Mouse (Mus musculus) MEL (cell line): Measurements from ENCODE around the gene Rbfox3.

ENCODE experiments used
- CTCF ChIP-seq, 3 experiments: IDR thresholded peaks in 2 of 3; conservative IDR thresholded peaks in 1 of 3; 2 replicates each; pipeline ENCODE4 v1.5.1; 2011 to 2012; ENCODE audit warnings: low read length in 3 of 3, low read depth in 2 of 3, mild to moderate bottlenecking in 2 of 3, improper control_type of control experiment in 1 of 3, inconsistent platforms in 1 of 3, mixed read lengths in 1 of 3, moderate library complexity in 1 of 3; ENCODE audit not compliant: control insufficient read depth in 1 of 3, insufficient read depth in 1 of 3, poor library complexity in 1 of 3, severe bottlenecking in 1 of 3
- POLR2A ChIP-seq, 2 experiments: IDR thresholded peaks; 2 replicates each; pipeline ENCODE4 v1.6.1; 2011 to 2012; ENCODE audit warnings: low read length in 2 of 2, mild to moderate bottlenecking in 2 of 2, control low read depth in 1 of 2, improper control_type of control experiment in 1 of 2, low read depth in 1 of 2, moderate library complexity in 1 of 2; ENCODE audit not compliant: control insufficient read depth in 1 of 2, insufficient read depth in 1 of 2, poor library complexity in 1 of 2

DNA sequence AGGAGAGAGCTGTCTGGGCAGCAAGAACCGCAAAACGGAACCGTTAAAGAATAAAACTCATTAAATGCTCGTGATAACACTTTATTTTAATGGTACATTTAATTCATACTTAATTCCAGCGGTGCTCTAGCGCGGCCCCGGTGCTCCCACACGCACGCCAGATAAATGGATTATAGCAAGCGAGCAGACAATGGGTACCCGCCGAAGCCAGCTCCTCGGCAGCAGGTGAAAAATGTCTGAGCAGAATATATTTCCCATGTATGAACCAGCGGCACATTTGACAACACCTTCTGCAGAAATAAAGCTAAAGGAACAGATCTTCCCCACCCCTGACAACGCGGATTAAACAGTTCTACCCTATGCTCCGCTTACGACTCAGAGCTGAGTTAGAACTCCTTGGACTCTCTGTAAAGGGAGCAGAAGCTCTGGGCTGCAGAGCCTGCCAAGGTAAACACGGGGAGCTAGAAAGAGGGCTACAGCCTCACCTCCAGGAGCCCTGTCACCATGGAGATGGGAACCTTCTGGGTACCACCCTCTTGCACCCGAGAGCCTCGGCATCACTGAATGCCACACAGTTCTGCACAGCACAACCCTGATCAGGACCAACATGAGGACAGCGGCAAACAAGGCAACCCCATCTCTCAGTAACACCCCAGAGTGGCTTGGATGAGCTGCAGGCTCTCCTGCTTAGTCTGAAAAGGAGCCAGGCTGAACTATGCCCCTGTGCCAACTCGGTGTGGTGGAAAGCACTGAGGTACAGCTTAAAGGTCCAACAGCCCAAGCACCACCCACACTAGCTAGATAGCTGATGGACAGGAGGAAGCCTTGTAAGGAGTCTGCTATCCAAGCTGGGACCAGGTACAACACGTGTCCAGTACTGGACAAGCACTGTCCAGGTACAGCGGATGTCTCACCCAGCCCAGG lies 196.5 kb downstream of the Rbfox3 start:
- TF ChIP-seq CTCF (IDR thresholded peaks at IDR 0.05 in 2 of 3, conservative IDR thresholded peaks at IDR 0.05 in 1 of 3; ENCODE audit: control insufficient read depth in 1 of 3, insufficient read depth in 1 of 3, low read depth in 2 of 3, low read length in 3 of 3, poor library complexity in 1 of 3, severe bottlenecking in 1 of 3) (no peak), POLR2A (IDR thresholded peaks at IDR 0.05; ENCODE audit: control insufficient read depth in 1 of 2, insufficient read depth in 1 of 2, low read depth in 1 of 2, low read length in 2 of 2, poor library complexity in 1 of 2) (no peak)
